Mouse (Mus musculus) hindbrain, embryonic 12.5 days (tissue): ENCODE measurements around the gene Tbx1. TPM values are rescaled to one million over a fixed set of nuclear protein-coding genes. Genes with fewer than 3 reads are reported as not detected.

Source experiments
- polyA plus RNA-seq: library from polyadenylated mRNA; unstranded; fragments of >200 nt; fragmentation: Nextera tagmentation; extraction: Ambion mirVana; gene quantifications from 2 replicates; pipeline ENCODE4 v1.2.1, GENCODE M21; 2016

Tbx1 gene
- polyA plus RNA-seq, 1 experiment from 2014 or later = 15.5 TPM

Other genes with a start within 250 kb of the Tbx1 start
- 48.2 and 50.5 TPM in 2 replicates for gene Tango2, start 242.6 kb downstream of the Tbx1 start, polyA plus RNA-seq
- 105 and 119 TPM in 2 replicates for gene Arvcf, start 242.5 kb downstream of the Tbx1 start, polyA plus RNA-seq
- 20.2 and 20.3 TPM in 2 replicates for gene Txnrd2, start 164.3 kb downstream of the Tbx1 start, polyA plus RNA-seq
- gene Comt, start 163.8 kb downstream of the Tbx1 start, polyA plus RNA-seq = 58.4 and 60.3 TPM in 2 replicates
- 11.5 and 12.4 TPM in 2 replicates for gene Gnb1l, start 92.0 kb downstream of the Tbx1 start, polyA plus RNA-seq
- gene Rtl10, start 91.8 kb downstream of the Tbx1 start, polyA plus RNA-seq = 2.3 and 2.9 TPM in 2 replicates
- 10.1 and 11.1 TPM in 2 replicates for gene Gp1bb, start 31.7 kb upstream of the Tbx1 start, polyA plus RNA-seq
- 12.6 and 13.5 TPM in 2 replicates for gene Gm49601, start 35.8 kb upstream of the Tbx1 start, polyA plus RNA-seq
- 98.7 and 105 TPM in 2 replicates for gene Sept5, start 39.3 kb upstream of the Tbx1 start, polyA plus RNA-seq
- gene Cldn5, start 186.2 kb upstream of the Tbx1 start, polyA plus RNA-seq = 30.0 and 35.1 TPM in 2 replicates
- 96.5 and 115 TPM in 2 replicates for gene Ufd1, start 221.1 kb upstream of the Tbx1 start, polyA plus RNA-seq
- 27.3 and 28.1 TPM in 2 replicates for gene Cdc45, start 221.3 kb upstream of the Tbx1 start, polyA plus RNA-seq
- gene 2510002D24Rik, start 245.9 kb upstream of the Tbx1 start, polyA plus RNA-seq = 28.4 and 32.7 TPM in 2 replicates
- gene Gm28539, start 245.9 kb upstream of the Tbx1 start, polyA plus RNA-seq = not detected in 2 replicates